Mouse (Mus musculus) spleen, postnatal 10 days (tissue): ENCODE data around the gene Stat3.

Source experiments
- DNase-seq, 2 experiments: peaks; one replicate each; pipeline ENCODE4 v3.0.0; 2021 to 2022; ENCODE audit warnings: low spot score in 2 of 2

Stat3 gene

GRCm38 (mm10) chr11:100891256-100892123 lies 47.9 kb downstream of the Stat3 start:
- DNase-seq, result peak; percentile 37 to 42

DNA sequence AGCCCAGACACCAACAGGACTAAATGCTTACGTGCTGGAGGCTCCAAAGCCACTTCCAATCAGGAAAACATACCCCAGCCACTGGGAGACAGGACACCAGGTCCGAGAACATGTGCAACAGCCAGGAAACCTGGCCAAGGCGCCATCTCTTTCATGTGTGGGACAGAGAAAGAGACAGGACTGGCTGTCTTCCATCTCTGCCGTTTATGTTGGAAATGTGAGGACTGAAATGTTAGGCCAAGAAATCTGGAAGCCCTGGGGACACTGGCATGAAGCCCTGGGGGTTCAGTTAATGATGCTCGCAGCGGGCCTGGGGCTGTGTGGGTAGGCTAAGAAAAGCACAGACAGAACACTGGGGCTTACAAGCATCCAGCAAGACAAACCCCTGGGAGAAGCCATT lies 48.9 kb downstream of the Stat3 start:
- DNase-seq, result no peak

- no peak for DNase-seq
These were observed 51.0 kb downstream of the Stat3 start for GRCm38 (mm10) chr11:100888348-100888820.

- no peak for DNase-seq
These were observed 51.6 kb downstream of the Stat3 start for GRCm38 (mm10) chr11:100887764-100888163.

- no peak for DNase-seq
These were observed 52.1 kb downstream of the Stat3 start for GRCm38 (mm10) chr11:100887236-100887635.

DNA sequence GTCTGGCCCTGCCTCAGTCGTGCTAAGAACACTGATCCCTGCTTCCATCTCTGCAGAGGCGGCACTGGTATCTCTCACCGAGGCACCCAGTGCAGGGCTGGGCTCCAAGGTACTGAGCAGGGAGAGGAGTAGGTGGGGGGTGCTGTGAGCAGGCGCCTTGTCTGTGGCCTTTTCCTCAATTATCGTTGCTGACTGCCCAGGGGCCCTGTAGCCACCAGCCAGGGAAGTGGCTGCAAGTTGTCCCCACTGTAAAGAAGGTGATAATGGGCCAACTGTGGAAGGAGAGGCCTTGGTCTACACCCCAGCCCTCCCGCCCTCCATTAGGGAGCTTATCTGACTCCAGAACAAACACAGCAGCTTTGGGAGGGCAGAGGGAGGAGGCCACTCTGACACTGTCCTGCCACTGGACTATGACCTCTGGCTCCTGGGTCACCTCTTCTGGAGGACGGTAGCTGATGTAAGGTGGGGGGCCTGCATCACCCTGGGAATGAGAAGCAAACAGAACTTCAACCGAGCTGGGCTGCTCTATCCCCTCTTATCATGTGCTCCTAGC lies 53.1 kb downstream of the Stat3 start:
- DNase-seq, result no peak

DNA sequence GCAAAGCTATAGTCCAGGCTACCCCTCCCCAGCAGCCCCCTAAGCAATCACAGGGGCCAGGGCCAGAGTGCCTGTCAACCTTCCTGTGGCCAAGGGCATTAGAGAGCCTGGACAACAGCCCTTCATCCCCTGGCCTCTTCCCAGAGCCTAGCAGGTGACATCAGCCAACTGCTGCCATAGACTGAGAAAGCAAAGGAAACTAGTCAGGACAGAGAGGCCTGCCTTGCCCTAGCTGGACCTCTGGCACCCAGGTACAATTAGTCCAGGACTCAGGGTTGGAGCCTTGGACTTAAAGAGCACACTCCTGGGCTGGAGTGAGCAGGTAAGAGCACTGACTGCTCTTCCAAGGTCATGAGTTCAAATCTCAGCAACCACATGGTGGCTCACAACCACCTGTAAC lies 53.9 kb downstream of the Stat3 start:
- no peak for DNase-seq

- no peak for DNase-seq
These were observed 55.7 kb downstream of the Stat3 start for GRCm38 (mm10) chr11:100883640-100884039.

GRCm38 (mm10) chr11:100879321-100880078 lies 59.8 kb downstream of the Stat3 start:
- no peak for DNase-seq

GRCm38 (mm10) chr11:100875761-100876160 lies 63.6 kb downstream of the Stat3 start:
- no peak for DNase-seq

DNA sequence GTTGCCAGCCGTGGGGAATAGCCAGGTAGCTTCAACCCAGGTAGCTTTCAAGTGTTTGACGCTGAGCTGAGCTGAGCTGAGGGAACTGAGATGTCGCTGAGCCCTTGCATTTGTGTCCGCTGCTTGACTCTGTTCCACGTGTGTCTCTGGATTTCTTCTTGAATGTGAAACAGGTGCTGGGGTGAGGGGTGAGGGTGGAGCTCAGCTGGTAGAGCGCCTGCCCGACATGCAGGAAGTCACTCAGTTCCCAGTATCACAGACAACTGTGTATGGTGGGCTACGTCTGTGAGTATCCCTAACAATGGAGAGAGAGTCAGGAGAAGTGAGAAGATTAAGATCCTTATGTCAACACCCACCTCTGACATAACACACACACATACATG lies 68.4 kb downstream of the Stat3 start:
- DNase-seq, result no peak

DNA sequence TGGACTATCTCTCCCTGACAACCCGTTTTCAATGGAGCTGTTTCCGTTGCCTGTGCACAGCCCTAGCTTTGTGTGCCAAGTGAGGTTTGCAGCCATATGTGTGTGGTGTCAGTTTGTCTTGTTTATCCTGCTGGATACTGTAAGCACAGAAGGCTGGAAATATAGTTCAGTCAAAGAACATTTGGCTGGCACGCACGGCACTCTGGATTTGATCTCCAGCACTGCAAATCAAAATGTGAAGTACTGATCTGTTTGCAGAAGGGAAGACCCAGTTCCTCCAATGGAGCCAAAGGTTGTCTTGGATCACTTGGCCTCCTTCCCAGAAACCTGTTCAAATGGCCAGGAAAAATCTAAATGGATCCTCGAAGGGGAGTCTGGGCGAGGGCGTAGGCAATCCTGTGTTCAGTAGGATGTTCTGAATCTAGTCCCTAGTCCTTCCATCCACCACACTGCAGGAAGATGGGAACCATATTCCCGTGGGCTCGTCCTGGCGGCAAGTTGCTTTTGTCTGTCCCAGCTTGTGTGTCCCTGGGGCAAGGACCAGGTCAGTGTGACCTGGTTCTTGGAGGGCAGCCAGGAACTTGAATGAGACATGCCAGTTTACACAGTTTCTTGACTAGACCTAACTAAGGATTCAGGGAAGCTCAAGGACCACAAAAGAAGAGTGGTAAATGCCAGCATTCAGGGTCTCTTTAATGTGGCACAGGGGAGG lies 68.9 kb downstream of the Stat3 start:
- no peak for DNase-seq

DNA sequence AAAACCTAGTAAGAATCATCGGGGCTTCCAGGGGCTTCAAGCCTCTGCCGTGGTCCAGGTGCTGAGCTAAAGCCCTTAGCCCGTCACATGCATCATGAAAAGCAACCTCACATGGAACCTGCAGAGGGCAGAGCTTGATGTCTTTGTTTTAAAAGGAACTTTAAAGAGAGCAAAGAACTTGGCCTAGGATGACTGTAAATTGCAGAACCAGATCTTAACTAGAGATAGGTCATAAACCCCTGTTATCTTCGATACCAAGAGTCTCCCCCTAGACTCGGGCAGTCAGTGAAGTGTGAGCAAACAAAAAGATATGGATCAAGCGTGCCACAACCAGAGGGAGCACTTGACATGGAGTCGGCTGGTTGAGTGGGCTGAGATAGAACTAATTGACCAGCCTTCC lies 73.7 kb downstream of the Stat3 start:
- no peak for DNase-seq

DNA sequence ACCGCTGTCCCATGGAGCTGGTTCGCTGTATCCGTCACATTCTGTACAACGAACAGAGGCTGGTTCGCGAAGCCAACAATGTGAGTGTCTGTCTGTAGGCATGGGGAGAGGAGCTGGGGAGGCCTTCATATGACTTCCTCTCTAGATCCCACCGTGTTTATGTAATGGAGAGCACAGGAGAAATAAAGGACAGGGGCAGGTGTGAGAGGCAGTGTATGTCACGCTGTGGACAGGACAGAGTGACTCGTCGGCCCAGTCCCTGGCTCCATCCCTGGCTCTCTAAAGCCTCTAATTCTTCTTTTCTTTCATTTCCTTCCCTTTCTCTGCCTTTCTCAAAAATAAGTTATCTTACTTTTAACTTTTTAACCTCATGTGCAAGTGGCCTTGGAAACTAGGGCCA lies 76.2 kb downstream of the Stat3 start:
- no peak for DNase-seq

- no peak for DNase-seq
These were observed 77.5 kb downstream of the Stat3 start for GRCm38 (mm10) chr11:100861836-100862235.

- DNase-seq, result no peak
These were observed 78.0 kb downstream of the Stat3 start for GRCm38 (mm10) chr11:100861335-100861734.

DNA sequence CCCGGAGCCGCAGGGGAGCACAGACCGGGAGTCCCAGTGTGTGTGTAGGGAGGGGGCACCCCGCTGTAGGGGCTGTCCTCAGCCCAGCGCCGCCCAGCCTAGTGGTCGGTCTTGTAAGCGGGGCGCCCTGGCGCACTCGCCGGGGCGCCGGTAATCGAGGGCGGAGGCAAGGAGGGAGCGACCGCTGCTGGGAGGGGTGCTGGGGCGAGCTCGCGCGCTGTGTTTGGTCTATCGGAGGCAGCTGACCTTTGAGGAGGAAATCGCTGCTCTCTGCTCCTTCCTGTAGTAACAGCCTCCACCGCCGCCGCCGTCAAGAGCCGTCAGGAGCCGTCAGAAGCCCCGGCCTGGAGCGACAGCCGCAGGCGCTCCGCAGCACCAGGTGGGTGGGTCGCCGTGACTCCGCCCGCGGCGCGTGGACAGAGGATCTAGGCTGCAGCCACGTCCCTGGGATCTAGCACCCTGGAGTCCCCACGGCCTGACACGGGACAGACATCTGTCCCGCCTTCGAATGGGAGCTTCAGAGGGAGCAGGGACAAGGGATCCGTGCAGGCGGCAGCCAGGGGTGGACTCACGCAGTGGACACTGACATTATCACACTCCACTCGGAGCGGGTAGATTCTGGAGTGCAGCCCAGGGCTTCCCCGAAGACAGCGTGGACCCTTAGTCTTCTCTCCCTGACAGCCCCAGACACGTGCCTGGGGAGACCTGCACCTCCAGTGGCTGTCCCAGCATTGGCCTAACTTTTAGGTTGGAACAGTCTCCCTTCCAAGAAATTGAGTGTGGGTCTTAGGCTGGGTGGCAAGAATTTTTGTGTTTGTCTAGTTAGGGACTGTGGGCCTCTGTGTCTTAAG lies 78.9 kb downstream of the Stat3 start:
- peak; percentile 73 to 89 for DNase-seq

DNA sequence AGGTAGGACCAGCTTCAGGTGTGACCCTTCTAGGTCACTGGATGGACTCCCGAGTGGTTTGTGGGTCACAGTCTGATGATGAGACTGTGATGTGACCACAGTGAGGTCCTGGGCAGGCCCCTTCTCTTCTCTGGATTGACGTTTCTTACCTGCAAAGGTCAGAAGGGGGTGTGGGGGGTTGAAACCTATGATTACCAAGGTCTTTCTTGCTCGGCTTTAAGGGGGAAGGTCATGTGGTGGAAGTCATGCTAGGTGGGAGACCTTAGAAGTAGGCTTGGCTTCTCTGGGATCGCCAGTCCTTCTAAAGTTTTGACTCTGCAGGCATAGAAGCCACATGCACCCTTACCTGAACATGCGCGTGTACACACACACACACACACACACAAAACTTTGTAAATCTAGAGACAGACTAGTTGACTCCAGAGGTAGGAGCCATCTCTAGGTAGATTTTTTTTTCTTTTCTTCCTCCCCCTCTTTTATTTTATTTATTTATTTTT lies 79.7 kb downstream of the Stat3 start:
- no peak for DNase-seq

GRCm38 (mm10) chr11:100858935-100859578 lies 80.3 kb downstream of the Stat3 start, which contains the start of gene Stat5a:
Stat5a (plus strand) TSS chr11:100859351.
- DNase-seq, result no peak

DNA sequence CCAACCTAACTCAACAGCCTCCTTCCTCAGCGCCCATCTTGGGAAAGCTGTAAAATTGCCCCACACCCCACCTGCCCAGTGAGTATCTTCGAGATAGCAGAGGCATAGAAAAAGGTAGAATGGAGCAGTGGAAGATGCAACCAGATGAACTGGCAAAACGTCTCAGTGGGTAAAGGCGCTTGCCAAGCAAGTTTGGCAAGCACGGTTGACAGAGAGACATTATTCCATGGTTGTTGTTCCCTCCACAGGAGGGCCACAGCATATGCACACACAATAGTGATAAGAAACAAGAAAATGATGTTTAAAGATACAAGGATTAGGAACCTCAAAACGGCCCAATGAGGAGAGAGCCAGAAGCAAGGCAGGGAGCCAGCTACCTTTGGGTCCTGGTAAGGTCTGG lies 81.4 kb downstream of the Stat3 start:
- no peak for DNase-seq
